Mouse (Mus musculus) forebrain, embryonic 14.5 days (tissue): ENCODE measurements around the gene Mageb3. TPM values are rescaled to one million over a fixed set of nuclear protein-coding genes. Genes with fewer than 3 reads are reported as not detected.

ENCODE experiments used
- ATAC-seq: fragments of 200-750 bp; cut with Nextera tagmentation; 2 replicates; pipeline ENCODE4 v1.8.0; 2017; ENCODE audit warnings: mild to moderate bottlenecking, moderate library complexity
- DNase-seq: peaks from one replicate; pipeline ENCODE4 v3.0.0-alpha.2; 2015; ENCODE audit warnings: low spot score
- H3K27ac ChIP-seq: fragments of 300-500 bp; sonication (generic); 2 replicates; pipeline ENCODE4 v1.5.1; 2014; ENCODE audit warnings: low read depth, mild to moderate bottlenecking, control low read depth, low read length, moderate library complexity
- H3K27me3 ChIP-seq: fragments of 300-500 bp; sonication (generic); replicated peaks from 2 replicates; pipeline ENCODE4 v1.6.1; 2014; ENCODE audit warnings: low read length, control low read depth, mixed read lengths; ENCODE audit not compliant: control insufficient read depth, insufficient read depth
- H3K36me3 ChIP-seq: fragments of 300-500 bp; sonication (generic); 2 replicates; pipeline ENCODE4 v1.6.1; 2014; ENCODE audit warnings: low read length, control low read depth; ENCODE audit not compliant: control insufficient read depth, insufficient read depth
- H3K4me1 ChIP-seq: fragments of 300-500 bp; sonication (generic); 2 replicates; pipeline ENCODE4 v1.6.1; 2014; ENCODE audit warnings: antibody characterized with exemption, low read length, control low read depth; ENCODE audit not compliant: control insufficient read depth, insufficient read depth
- H3K4me2 ChIP-seq: fragments of 300-500 bp; sonication (generic); 2 replicates; pipeline ENCODE4 v1.6.1; 2014; ENCODE audit warnings: mild to moderate bottlenecking, control low read depth, low read length
- H3K4me3 ChIP-seq: fragments of 300-500 bp; sonication (generic); 2 replicates; pipeline ENCODE4 v1.5.1; 2014; ENCODE audit warnings: low read depth, low read length, control low read depth
- H3K9ac ChIP-seq: fragments of 300-500 bp; sonication (generic); 2 replicates; pipeline ENCODE4 v1.6.1; 2014; ENCODE audit warnings: mild to moderate bottlenecking, low read length, control low read depth, moderate library complexity
- H3K9me3 ChIP-seq: fragments of 300-500 bp; sonication (generic); replicated peaks from 2 replicates; pipeline ENCODE4 v1.6.1; 2016; ENCODE audit warnings: low read length, control low read depth, mixed read lengths; ENCODE audit not compliant: control insufficient read depth
- WGBS: fragments of 180-500 bp; shearing (Covaris S2); extraction: QIAGEN DNeasy Blood & Tissue Kit; methylation state at CpG from one replicate; pipeline ENCODE4 v1.1.7; 2014; 5-methylcytosine and 5-hydroxymethylcytosine counted together
- polyA plus RNA-seq: library from polyadenylated mRNA; unstranded; fragments of >200 nt; fragmentation: Nextera tagmentation; extraction: Ambion mirVana; gene quantifications from 2 replicates; pipeline ENCODE4 v1.2.1, GENCODE M21; 2014

The Mageb3 gene
- polyA plus RNA-seq, 1 experiment from 2014 or later = 0.50 TPM

- no peak for DNase-seq
- no peak overlapping the region for H3K4me3 ChIP-seq
- H3K4me2 ChIP-seq = no peak overlapping the region
- H3K9ac ChIP-seq = no peak overlapping the region
- no peak for ATAC-seq
- no peaks in the 10 kb centered on the region for H3K27me3 ChIP-seq
- 85% methylated on average over 3 of the region's 3 CpGs for WGBS
- peaks cover 60% of the 10 kb centered on the region for H3K36me3 ChIP-seq
- H3K27ac ChIP-seq = no peak overlapping the region
- no peaks in the 10 kb centered on the region for H3K4me1 ChIP-seq
- no peaks in the 10 kb centered on the region for H3K9me3 ChIP-seq
Observed at GRCm38 (mm10) chr2:121909975-121910374, 45.9 kb downstream of the Mageb3 start.

Other genes with a start within 250 kb of the Mageb3 start
- gene Frmd5, start 149.0 kb downstream of the Mageb3 start, polyA plus RNA-seq = 26.9 and 29.1 TPM in 2 replicates
- 15.0 and 17.0 TPM in 2 replicates for gene Casc4, start 89.1 kb downstream of the Mageb3 start, polyA plus RNA-seq
- gene Ctdspl2, start 91 bp downstream of the Mageb3 start, polyA plus RNA-seq = 40.1 and 48.9 TPM in 2 replicates
- 9.7 and 9.9 TPM in 2 replicates for gene Eif3j1, start 72.5 kb upstream of the Mageb3 start, polyA plus RNA-seq
- gene Spg11, start 162.3 kb upstream of the Mageb3 start, polyA plus RNA-seq = 8.2 and 9.6 TPM in 2 replicates
- gene B2m, start 191.6 kb upstream of the Mageb3 start, polyA plus RNA-seq = 89.8 and 92.2 TPM in 2 replicates
- gene Trim69, start 204.6 kb upstream of the Mageb3 start, polyA plus RNA-seq = not detected in 2 replicates
- gene Patl2, start 230.1 kb upstream of the Mageb3 start, polyA plus RNA-seq = not detected in 2 replicates
- not detected in 2 replicates for gene Terb2, start 230.2 kb upstream of the Mageb3 start, polyA plus RNA-seq